Mouse (Mus musculus) lung, postnatal 0 days (tissue): ENCODE data around the gene Kcnip3.

Experiments used
- CTCF ChIP-seq: IDR thresholded peaks from 2 replicates; pipeline ENCODE4 v1.5.1; 2016; ENCODE audit warnings: antibody characterized with exemption, mild to moderate bottlenecking
- EP300 ChIP-seq: IDR thresholded peaks from 2 replicates; pipeline ENCODE4 v1.6.1; 2016; ENCODE audit warnings: antibody characterized with exemption, mild to moderate bottlenecking, control low read depth

GRCm38 (mm10) chr2:127513244-127513643 lies 8.7 kb downstream of the Kcnip3 start:
- TF ChIP-seq EP300 (no peak), CTCF (no peak)
